Mouse (Mus musculus) kidney, postnatal 36 days (tissue): Measurements from ENCODE around the gene Ksr2.

ENCODE experiments used
- DNase-seq, 2 experiments: peaks; one replicate each; pipeline ENCODE4 v3.0.0; 2021 to 2022; ENCODE audit warnings: mixed read lengths in 2 of 2

Gene Ksr2

DNA sequence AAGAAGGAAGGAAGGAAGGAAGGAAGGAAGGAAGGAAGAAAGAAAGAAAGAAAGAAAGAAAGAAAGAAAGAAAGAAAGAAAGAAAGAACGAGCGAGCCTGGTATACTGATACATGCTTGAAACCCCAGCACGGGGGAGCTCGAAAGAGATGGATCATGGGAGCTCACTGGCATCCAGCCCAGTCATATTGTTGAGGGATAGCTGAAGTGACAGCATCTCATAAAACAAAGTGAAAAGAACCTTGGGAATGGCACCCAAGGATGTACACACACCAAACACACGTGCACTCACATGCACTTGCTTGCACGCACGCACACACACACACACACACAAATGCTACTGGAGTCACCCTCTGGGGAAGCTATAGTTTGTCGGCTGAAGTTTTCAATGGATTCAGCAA, 282.6 kb downstream of the Ksr2 start:
- DNase-seq = no peak

DNA sequence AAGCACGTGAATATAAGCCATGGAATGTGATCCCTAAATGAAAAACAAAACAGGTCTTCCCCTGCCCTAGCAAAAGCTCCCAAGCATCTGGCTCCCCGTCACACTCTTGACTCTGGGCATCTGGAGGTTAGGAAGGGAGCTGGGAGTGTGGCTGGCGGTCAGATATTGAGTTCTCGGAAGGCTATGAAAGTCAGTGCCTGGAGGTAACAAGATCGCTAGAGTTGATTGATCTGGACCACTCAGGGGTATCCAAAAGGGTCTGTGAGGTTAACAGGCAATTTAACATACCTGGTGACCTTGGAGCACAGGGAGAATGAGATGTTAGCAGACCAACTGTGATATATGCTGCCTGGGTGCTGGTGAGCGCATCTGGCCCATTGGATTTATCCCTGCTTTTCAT, 283.8 kb downstream of the Ksr2 start:
- DNase-seq = no peak

DNA sequence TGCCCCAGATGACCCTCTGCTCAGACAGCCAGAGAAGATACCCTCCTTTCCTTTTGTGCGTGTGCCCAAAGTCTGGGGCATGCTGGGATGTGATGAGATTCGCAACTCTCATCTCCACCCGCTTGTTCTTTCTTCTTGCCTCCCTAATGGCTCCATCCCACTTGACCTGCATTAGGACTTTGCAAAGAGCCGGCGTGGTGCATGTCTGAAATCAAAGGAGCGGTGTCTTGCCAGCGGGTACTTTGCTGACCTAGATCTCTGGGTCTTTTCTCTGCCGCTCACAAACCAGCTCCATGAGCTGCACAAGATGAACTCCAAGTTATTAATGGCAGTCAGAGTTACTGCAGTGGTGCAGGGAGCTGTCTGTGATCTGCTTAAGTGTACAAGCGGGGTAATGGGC, 290.6 kb downstream of the Ksr2 start:
- no peak for DNase-seq

DNA sequence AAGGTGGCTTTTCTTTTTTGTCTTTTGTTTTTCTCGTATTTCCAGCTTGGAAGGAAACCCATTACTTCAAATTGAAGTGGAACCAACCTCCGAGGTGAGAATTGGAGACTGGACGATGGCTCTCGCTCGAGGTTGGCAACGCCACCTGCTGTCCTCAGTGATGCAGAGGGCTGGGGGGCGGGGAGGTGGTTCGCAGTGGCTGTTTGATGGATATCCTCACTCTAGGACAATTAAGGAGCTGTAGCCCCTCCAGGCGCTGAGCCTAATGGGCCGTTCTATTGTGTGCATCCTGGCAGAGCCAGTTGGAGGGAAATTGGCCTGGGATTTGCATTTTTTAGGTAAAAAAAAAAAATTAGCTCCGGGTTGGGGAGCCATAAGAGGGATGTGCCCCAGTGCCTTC, 292.8 kb downstream of the Ksr2 start:
- DNase-seq = no peak

DNA sequence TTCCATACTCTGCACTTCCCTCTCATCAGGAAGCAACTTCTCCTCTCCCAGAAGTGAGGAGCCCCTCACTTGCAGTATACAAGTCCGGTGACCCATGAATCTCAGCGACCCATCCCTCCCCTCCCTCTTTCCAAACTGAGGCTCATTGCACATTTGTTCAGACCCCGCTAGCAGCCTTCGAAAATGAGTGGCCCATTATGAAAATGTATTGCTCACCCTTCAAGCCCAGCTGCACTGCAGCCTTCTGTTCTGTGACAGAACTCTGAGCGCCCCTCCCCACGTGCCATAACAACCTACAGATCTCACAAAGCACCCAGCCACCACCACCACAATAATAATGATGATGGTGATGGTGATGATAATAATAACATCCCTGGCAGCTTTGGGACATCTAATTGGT, 295.5 kb downstream of the Ksr2 start:
- DNase-seq = no peak

DNA sequence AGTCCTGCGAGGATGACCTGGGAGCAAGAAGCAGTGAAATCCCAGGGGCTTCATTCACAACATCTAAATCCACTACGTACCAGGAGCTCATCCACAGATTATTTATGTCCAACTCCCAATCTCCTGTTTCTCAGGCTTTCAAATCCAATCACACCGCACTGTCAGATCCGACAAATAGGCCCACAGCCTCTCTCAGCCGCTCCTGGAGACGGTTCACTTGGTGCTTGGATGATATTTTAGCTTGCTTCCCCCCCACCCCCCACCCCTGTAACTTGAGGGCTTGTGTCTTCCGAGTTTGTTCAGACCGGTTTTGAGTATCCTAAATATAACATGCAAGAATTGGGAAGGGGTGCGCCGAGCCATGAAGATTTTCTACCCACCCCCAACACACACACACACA, 297.8 kb downstream of the Ksr2 start:
- no peak for DNase-seq

DNA sequence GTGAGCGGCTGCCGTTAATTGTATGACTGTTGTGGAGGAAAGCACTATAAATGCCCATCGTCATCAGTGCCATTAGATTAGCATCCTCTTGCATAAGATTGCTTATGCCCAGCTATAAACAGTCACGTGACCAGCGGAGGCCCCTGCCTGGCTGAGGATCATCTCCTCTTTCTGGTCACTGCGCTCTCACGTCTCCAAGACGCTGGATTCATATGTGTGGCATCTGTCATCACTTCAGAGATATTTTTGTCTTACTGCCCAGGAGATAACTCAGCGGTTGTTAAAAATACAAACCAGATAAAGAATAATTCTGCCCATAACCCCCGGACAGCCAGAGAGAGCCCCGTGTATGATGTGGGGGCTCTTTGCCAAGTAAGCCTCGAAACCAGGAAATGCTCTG, 298.4 kb downstream of the Ksr2 start:
- DNase-seq = no peak

DNA sequence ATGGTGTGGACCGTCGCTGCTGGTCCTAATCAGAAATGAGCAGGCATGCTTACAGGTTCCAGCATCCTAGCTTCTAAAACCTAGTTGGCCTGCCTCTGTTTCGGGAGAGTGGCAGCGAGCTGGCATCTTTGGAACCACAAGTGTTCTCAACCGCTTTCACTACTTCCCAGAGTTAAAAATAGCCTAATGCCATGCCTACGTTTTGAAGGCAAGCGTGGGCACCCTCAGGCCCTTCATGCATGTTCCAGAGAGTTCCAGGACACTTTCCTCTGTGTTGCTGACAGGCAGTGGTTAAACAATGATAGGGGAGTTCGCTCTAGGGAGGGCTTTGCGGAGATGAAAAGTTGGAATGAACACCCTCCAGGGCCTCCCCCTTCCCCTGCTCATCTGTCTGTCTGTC, 303.3 kb downstream of the Ksr2 start:
- no peak for DNase-seq

DNA sequence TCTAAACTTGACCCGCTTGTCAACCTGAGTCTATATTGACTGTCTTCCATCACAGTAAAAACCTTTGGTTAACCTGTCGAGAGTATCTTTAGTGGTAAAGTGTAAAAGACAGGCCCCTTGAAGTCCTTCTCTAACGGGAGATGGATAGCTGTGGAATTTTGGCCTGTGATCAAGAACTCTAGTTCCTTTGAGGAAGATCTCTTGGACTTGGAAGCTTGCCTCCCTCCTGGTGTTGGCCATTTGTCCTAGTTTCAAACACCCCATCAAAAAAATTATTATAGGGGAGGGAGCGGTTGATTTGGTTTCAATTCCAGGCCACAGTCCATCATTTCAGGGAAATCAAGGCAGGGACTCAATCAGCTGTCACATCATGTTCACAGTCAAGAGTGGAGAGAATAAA, 309.5 kb downstream of the Ksr2 start:
- no peak for DNase-seq

DNA sequence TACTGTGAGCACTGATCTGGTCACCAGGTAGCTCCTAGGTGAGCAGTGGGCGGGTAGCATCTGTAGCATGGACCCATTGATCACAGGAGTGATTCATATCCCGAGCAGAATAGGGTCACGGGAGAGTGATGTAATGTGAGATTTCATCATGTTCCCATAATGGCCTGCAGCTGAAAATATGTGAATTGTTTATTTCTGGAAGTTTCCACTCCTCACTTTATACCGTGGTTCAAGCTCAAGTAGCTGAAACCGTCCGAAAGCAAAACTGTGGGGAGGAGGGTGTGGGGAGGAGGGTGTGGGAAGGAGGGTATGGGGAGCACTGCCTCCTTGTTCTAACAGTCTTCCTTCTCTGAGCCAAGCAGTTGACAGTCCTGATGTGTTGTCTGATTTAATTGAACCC, 312.7 kb downstream of the Ksr2 start:
- DNase-seq = no peak

DNA sequence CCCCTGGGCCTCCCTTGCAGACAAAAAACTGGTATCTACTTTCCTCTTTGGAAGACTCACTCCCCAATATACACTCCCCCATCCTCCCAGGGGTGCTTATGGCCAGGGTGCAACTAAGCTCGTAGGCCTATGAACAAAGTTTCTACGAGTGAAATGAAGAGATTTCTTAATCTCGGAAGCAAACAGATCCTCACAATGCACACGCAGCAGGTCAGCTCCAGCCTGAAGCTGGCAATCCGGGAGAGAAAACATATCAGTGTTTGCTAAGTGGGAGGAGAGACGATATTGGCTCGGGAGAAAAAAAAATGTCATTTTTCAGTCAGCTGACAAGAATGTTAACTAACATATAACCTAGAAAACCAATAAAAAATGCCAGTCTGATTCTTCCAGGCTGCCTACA, 313.3 kb downstream of the Ksr2 start:
- DNase-seq = no peak

DNA sequence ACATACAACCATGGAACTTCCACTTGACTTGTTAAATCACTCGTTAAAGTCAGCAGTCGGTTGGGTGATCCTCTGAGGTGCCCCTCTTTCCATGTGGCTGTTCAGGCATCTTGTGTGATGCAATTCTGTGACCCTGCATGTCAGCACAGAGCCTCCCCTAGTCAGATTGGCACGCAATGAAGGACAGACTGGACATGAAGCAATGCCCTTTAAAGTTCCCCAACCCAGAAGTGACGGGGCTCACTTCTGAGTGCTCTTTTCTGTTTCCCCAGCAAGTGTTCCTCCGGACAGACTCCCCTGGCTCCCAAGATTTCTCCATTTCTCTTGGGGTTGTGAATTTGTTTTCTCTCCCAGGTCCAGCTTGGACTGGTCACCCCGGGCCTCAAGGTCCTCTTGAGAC, 317.5 kb downstream of the Ksr2 start:
- no peak for DNase-seq

DNA sequence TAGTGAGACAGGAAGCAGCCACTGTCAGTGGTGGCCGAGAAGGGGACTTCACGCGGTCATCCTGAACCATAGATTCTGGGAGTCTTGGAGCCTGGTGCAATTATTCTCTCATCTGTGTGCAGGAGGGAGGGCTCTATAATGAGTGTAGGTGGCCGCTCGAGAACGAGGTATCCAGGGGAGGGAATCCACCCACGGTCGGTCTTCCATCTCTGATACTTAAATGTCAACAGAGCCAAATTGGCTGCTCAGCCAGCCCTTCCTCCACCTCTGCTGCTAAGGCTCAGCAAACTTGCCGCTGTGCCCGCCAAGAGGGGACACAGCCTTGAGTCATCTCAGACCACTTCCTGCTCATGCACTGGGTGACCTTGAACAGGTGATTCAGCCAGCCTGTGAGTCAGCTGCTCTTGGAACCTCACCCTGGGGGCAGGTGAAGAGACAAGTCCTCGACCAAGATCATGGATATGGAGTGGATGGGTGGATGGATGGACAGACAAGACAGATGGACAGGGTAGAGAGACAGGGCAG, 330.9 kb downstream of the Ksr2 start:
- no peak for DNase-seq

DNA sequence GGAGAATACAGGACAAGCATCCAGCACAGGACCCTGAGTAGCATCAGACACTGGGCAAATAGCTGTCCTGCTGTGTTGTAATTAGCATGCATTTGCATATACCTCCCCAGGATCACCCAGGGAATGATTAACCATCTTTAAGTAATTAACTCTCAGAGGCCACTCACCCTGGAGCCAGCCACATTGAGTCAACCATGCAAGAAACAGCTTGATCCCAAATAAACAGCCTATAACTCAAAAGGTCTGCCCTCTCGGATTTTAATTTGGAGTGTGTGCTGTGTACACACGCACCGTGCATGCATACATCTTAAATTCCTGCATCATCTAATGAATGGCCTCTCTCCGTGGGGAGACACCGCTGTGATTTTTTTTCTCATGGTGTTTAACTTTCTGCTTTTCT, 335.6 kb downstream of the Ksr2 start:
- DNase-seq = peak; percentile 45 to 81

DNA sequence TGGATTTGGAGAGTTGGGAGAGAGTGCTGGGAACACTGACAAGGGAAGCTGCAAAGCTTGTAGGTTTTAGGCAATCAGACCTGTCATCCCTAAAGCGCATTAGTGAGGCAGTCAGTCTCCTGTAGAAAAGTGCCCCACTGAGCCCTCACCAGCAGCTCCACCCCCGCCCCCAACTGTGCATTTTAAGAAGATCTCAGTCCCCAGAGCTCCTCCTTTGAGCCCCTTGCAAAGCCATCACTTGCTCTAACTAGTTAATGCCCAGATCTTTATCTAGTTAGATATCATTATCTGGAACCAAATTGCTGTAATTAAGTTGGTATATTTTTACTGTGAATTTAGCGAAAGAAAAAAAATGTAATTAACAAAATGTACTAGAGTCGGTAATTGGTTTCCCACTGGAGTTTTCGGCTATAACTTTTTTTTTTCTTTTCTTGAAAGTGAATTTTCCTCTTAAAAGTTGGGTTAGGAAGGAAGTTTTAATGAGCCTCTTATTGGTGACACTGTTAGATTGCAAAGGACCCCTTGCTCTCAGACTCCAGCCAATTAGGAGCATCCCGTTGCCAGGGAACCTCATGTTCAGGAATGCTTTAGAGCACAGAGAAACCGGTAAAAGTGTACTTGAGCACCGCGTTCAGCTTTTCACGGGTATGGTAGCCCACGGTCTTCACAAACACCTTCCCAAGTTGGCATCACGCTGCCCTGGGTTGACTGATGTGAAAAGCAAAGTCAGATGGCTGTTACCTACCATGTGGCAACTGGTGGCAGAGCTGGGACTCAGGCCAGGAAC, 344.1 kb downstream of the Ksr2 start:
- no peak for DNase-seq

DNA sequence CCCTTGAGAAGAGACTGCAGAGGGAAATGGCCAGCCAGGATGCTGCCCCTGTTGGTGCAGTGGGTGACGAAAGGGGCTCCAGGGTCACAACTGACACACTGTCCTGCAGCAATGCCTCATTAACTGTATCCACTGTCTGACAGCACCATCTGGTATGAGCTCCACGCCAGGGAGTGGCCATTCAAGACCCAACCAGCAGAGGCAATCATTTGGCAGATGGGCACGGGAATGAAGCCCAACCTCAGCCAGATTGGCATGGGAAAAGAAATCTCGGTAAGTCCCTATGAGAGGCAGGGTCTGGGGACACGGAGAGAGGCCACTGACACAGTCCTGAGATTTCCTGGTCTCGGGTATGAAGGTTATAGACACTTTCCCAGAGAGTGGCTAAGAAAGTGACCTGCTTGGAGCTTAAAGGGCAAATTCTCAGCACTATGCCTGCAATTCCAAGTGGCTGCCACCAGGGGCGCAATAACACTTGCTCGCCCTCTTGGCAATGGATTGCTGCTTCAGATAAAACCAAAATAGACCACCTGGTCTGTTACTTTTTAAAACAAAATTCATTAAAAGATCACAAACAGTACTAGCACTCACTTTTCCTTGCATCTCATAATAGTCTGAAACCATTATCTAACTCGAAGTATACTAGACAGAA, 347.5 kb downstream of the Ksr2 start:
- DNase-seq = no peak

DNA sequence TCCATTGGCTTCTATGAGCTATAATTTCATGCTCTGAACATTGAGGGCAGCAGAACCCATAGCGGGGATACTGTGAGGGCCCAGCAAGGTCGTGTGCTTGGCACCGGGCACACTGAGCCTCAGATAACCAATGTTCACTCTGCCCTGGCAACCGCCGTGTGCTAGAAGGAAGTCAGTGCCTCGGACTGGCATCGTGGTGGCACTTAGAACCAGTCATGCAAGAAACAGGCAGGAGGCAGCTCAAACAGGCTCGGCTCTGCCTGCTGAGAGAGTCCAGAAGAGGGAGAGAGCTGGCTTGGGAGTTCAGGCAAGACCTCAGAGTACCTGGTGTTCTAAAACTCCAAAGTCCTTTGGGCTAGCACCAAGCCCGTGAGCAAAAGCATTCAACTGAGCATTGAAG, 350.7 kb downstream of the Ksr2 start:
- DNase-seq = peak; percentile 84 to 92

DNA sequence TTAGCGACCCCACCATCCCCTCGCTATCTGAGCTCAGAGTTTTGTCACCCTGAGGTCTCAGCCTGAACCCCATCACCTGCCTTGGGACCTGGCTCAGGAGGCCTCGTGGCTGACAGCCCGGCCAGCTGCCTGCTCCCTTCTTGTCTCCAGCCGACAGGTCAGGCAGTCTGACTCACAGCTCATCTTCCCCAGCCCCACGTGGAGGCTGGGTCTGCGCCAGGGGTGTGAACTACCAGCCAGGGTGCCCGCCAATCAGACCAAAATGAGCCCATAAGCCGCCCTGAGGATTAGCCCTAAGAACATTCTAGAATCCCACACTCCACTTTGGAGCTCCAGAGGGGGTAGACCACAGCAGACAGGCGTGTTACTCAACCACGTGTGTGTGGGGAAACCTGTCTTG, 365.4 kb downstream of the Ksr2 start:
- DNase-seq = no peak

DNA sequence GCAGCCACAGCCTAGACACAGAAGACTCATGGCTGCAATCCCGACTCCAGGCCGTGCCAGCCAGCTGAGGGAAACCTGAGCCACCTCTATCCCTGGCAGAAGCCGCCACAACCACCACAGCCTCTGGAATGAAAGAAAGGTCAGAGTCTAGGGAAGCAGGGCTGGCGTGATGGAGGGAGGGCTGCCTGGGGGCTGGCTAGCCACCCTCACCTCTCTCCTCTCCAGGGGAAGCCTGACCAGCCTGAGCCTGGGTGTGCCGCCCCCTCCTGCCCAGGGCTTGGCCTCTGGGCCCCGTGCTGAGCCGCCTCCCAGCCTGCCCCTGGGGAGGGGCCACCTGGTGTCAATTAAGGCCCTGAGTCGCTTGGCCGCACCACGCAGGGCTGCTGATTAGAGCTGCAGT, 366.9 kb downstream of the Ksr2 start, which contains the start of gene Nos1:
Nos1 (plus strand) TSS at position 352 of the 400 bp plus-strand sequence.
- DNase-seq = peak; percentile 21 to 49

DNA sequence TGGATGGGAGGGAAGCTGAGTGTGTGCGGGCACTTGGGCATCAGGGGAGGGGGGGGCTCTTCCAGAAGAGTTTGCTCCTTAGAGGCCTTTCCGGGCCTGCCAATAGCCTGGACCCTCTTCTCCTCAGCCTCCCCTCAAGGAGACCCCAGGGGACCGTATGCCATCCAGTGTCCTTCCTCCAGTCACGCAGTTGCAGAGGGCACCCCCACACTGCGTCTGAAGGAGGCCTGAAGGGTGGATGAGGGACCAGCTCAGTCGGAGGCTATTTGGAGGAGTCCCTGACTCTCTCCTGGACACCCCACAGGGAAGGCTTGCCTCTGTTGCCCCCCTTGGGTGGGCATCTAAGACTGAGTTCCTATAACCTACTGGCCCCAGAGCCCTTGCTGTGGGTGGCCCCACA, 367.4 kb downstream of the Ksr2 start:
- no peak for DNase-seq

DNA sequence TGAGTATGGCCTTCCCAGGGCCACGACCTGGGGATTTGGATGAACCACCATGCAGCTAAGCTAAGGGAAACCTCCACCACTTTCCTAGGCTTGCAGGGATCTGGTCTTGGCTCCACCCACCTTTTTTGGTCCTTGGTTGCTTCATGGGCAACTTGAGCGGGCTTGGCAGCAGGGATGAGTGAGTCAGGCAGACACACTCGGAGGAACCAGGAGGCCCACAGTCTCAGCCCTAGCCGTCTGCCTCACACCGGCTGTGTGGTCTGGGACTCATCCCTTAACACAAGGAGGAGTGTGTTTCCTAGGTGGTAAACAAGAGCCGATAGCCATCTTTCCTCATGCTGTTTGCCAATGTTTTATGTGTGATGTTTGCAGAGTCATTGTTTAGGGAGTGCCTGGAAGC, 376.3 kb downstream of the Ksr2 start:
- no peak for DNase-seq

DNA sequence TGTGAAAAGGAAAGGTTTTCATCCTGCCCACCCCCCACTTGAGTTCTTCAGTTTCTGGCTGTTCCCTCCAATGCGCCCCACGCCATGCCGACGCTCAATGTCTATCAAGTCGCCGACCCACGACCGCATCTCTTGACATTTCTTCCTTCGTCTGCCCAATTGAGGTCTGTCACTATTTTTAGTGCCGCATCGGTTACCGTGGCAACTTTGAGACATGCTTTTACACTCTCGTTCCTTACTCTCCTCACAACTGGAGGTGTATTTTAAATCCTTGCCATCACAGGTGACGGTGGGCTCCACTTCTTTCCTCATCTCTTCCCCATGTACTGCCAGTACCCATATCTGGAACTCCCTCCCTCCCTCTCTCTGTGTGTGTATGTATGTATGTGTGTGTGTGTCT, 378.1 kb downstream of the Ksr2 start:
- DNase-seq = no peak

DNA sequence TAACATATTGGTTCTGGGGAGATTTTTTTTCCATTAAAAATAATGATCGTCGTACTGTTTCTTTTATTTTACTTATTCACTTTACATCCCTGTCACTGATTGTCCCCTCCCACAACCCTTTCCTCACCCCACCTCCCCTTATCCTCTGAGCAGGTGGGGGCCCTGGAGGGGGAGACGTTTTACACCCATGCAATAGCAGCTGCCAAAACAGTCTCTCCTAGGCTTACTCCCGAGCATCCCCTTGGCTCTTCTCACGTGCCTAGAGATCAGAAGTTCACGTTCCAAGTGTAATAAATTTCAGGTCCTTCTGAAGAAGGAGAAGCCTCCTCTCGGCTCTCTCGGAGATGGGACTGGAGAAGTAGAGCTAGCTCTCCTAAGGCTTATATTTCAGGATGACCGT, 387.0 kb downstream of the Ksr2 start:
- no peak for DNase-seq

DNA sequence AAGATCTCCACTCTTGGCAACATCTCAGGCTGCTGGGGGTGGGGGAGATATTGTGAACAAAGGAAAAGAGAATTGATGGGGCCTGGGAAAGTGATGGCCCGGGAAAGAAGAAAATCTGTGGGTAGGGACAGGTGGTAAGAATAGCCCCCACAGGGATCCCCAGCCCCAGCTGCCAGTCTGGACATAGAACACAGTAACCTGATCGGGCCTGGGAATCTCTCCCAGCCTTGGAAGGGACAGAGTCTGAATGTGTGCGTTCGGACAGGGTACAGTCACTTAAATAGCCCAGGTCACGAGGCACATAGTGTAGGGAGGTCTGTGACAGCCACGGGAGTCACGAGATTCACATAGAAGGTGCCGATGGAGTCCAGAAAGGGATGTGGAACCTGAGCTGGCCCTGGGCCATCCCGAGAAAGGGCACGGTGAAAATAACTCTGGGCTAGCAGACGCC, 388.3 kb downstream of the Ksr2 start:
- no peak for DNase-seq
